Mouse (Mus musculus) brain, adult 2 months (tissue): ENCODE measurements at regions not wholly inside any gene's neighbourhood (a gene's known extent, or its start where the extent isn't known, plus 50 kb on each side); places are given as distances from the start of the nearest gene placed in this dataset.
"Not testable (repeated sequence)": the region's sequence is repeated elsewhere in the genome, so short reads cannot be mapped to it uniquely, and the experiment has no call there.

Experiments used
- DNase-seq: peaks from one replicate; pipeline ENCODE4 v3.0.0; 2011; ENCODE audit warnings: low read depth, low spot score

- peak; percentile 31 for DNase-seq
Measured at GRCm38 (mm10) chr16:31553361-31554146, 109.7 kb upstream of the Dlg1 start.

- DNase-seq: no peak
Measured at GRCm38 (mm10) chr16:31560426-31560825, 102.8 kb upstream of the Dlg1 start.

GRCm38 (mm10) chr16:31564926-31565325 is 98.3 kb upstream of the Dlg1 start:
- DNase-seq: no peak

GRCm38 (mm10) chr16:31568316-31568715 is 94.9 kb upstream of the Dlg1 start:
- DNase-seq: peak; percentile 58

- DNase-seq: no peak
Measured at GRCm38 (mm10) chr16:31569871-31570270, 93.4 kb upstream of the Dlg1 start.

- DNase-seq: peak; percentile 94
Measured at GRCm38 (mm10) chr16:31570311-31571139, 92.7 kb upstream of the Dlg1 start.

GRCm38 (mm10) chr16:31573833-31574232 is 89.4 kb upstream of the Dlg1 start:
- DNase-seq: not testable (repeated sequence)

- not testable (repeated sequence) for DNase-seq
Measured at GRCm38 (mm10) chr16:31575646-31576045, 87.6 kb upstream of the Dlg1 start.

- DNase-seq: no peak
Measured at GRCm38 (mm10) chr16:31576422-31576821, 86.8 kb upstream of the Dlg1 start.

GRCm38 (mm10) chr16:31577347-31577746 is 85.9 kb upstream of the Dlg1 start:
- no peak for DNase-seq

GRCm38 (mm10) chr16:31579318-31579717 is 83.9 kb upstream of the Dlg1 start:
- no peak for DNase-seq

GRCm38 (mm10) chr16:31580779-31581178 is 82.5 kb upstream of the Dlg1 start:
- DNase-seq: peak; percentile 78

- DNase-seq: no peak
Measured at GRCm38 (mm10) chr16:31582885-31583284, 80.4 kb upstream of the Dlg1 start.

- DNase-seq: peak; percentile 77
Measured at GRCm38 (mm10) chr16:31583627-31584026, 79.6 kb upstream of the Dlg1 start.

- no peak for DNase-seq
Measured at GRCm38 (mm10) chr16:31584216-31584823, 78.9 kb upstream of the Dlg1 start.

- DNase-seq: no peak
Measured at GRCm38 (mm10) chr16:31587036-31587435, 76.2 kb upstream of the Dlg1 start.

GRCm38 (mm10) chr16:31589576-31589975 is 73.7 kb upstream of the Dlg1 start:
- DNase-seq: peak; percentile 74

- DNase-seq: no peak
Measured at GRCm38 (mm10) chr16:31591565-31591964, 71.7 kb upstream of the Dlg1 start.

- peak; percentile 92 for DNase-seq
Measured at GRCm38 (mm10) chr16:31592014-31592871, 71.0 kb upstream of the Dlg1 start.

- DNase-seq: peak; percentile 95
Measured at GRCm38 (mm10) chr16:31592973-31593683, 70.1 kb upstream of the Dlg1 start.

- no peak for DNase-seq
Measured at GRCm38 (mm10) chr16:31597965-31598364, 65.3 kb upstream of the Dlg1 start.
